Mouse (Mus musculus): Measurements from ENCODE around the gene Cers6. TPM values are rescaled to one million over a fixed set of nuclear protein-coding genes. Genes with fewer than 3 reads are reported as not detected.

The Cers6 gene
- polyA plus RNA-seq, 1 experiment from 2014 or later = 21.5 TPM

DNA sequence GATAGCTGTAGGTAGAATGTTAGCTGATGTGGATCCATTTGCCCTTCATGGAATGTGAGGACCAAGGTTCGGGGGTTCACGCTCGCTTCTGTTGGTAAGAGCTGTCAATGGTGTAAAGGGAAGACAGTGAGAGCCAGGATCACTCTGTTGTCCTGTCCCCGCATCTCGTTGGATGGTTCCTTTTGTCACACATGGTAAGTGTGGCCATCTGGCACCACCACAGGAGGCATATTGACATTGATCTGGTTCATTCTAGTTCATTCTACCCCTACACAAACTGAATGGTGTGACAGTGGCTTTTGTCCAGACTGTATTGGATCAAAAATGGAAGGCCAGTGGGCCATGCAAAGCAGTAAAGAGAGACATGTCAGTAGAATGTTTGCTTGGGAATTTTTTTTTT lies 142.8 kb downstream of the Cers6 start:
- H3K36me3 ChIP-seq (ENCODE audit: control insufficient read depth, insufficient read depth) = no peaks in the 10 kb centered on the region
- H3K4me3 ChIP-seq (ENCODE audit: low read depth, low read length) = no peak overlapping the region
- no peak for TF ChIP-seq CTCF (IDR thresholded peaks at IDR 0.05; ENCODE audit: low read depth)
- WGBS = 91% methylated on average over 5 of the region's 5 CpGs
- H3K27me3 ChIP-seq (replicated peaks; ENCODE audit: control insufficient read depth, insufficient read depth, low read length) = no peaks in the 10 kb centered on the region
- no peak overlapping the region for H3K9ac ChIP-seq (ENCODE audit: low read depth, low read length)
- H3K4me1 ChIP-seq (replicated peaks; ENCODE audit: control insufficient read depth, insufficient read depth, low read length) = no peaks in the 10 kb centered on the region
- H3K4me2 ChIP-seq (replicated peaks; ENCODE audit: low read depth) = no peak overlapping the region
- no peaks in the 10 kb centered on the region for H3K9me3 ChIP-seq (ENCODE audit: control insufficient read depth)
- ATAC-seq = no peak
- no peak overlapping the region for H3K27ac ChIP-seq (ENCODE audit: low read depth, low read length)

DNA sequence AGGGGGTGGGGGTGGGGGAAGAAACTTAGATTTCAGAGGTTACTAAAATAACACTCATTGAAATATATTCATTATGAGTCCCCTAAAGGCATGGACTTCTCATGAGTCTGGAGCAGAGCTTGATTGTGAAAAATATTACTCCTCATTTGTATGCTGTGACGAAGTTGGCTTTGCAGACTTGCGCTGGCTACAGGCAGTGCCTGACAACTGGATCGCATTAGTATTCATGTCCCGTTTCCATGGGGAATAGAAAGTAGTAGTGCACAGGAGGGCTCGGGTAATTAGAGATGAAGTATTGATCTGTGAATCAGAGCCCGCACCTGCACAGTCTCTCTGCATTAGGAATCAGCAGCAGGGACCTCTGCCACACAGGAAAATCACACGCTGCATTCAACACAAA lies 150.2 kb downstream of the Cers6 start:
- Histone ChIP-seq H3K4me1 (replicated peaks; ENCODE audit: control insufficient read depth, insufficient read depth, low read length) (no peaks in the 10 kb centered on the region), H3K9ac (ENCODE audit: low read depth, low read length) (no peak overlapping the region), H3K9me3 (ENCODE audit: control insufficient read depth) (no peaks in the 10 kb centered on the region), H3K36me3 (ENCODE audit: control insufficient read depth, insufficient read depth) (no peaks in the 10 kb centered on the region), H3K4me3 (ENCODE audit: low read depth, low read length) (no peak overlapping the region), H3K27me3 (replicated peaks; ENCODE audit: control insufficient read depth, insufficient read depth, low read length) (no peaks in the 10 kb centered on the region), H3K27ac (ENCODE audit: low read depth, low read length) (no peak overlapping the region), H3K4me2 (replicated peaks; ENCODE audit: low read depth) (no peak overlapping the region)
- 69% methylated on average over 7 of the region's 7 CpGs for WGBS
- no peak for ATAC-seq
- TF ChIP-seq CTCF (IDR thresholded peaks at IDR 0.05; ENCODE audit: low read depth) = no peak

DNA sequence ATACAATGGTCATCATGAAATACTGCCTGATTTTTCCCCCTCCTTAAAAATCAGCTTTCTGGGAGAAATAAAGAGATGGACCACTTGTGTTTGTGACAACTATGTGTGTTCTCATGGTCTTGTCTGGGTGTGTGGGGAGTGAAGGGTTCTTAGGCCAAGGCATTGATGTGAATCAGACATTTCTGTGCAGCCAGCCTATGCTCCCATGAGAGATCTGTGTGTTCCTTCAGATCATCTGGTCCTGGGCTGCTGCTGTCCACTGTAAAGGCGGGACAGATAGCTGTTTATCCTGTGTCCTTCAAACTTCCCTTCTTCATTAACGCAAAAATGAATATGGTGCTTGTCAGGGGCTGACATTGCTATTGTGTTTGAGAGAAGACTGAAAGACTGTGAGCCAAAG lies 150.6 kb downstream of the Cers6 start:
- Histone ChIP-seq H3K4me3 (ENCODE audit: low read depth, low read length) (no peak overlapping the region), H3K27ac (ENCODE audit: low read depth, low read length) (no peak overlapping the region), H3K27me3 (replicated peaks; ENCODE audit: control insufficient read depth, insufficient read depth, low read length) (no peaks in the 10 kb centered on the region), H3K9me3 (ENCODE audit: control insufficient read depth) (no peaks in the 10 kb centered on the region), H3K9ac (ENCODE audit: low read depth, low read length) (no peak overlapping the region), H3K4me2 (replicated peaks; ENCODE audit: low read depth) (no peak overlapping the region), H3K4me1 (replicated peaks; ENCODE audit: control insufficient read depth, insufficient read depth, low read length) (no peaks in the 10 kb centered on the region), H3K36me3 (ENCODE audit: control insufficient read depth, insufficient read depth) (no peaks in the 10 kb centered on the region)
- ATAC-seq = no peak
- TF ChIP-seq CTCF (IDR thresholded peaks at IDR 0.05; ENCODE audit: low read depth) = no peak
- WGBS = 79% methylated on average over 2 of the region's 2 CpGs

DNA sequence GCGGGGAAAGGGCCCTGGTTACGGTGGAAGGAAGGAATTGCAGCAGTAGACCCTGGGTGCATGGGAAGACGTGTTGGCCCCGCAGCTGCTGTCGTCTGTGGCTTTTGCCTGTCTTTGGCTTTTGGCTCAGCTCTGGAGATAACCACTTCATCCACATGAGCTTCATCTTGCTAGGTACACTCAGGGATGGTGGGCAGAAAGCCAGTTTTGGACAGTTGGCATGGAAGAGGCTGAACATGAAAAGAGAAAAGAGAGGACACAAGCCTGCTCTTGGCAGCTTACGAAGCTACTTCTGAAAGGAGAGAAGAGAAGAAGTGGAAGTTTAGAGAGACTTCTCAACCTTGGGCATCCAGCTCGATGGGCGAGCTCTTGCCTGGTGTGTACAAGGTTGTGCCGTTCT lies 153.0 kb downstream of the Cers6 start:
- no peaks in the 10 kb centered on the region for H3K27me3 ChIP-seq (replicated peaks; ENCODE audit: control insufficient read depth, insufficient read depth, low read length)
- ATAC-seq = no peak
- no peak overlapping the region for H3K27ac ChIP-seq (ENCODE audit: low read depth, low read length)
- no peaks in the 10 kb centered on the region for H3K4me1 ChIP-seq (replicated peaks; ENCODE audit: control insufficient read depth, insufficient read depth, low read length)
- no peak overlapping the region for H3K9ac ChIP-seq (ENCODE audit: low read depth, low read length)
- H3K36me3 ChIP-seq (ENCODE audit: control insufficient read depth, insufficient read depth) = no peaks in the 10 kb centered on the region
- no peaks in the 10 kb centered on the region for H3K9me3 ChIP-seq (ENCODE audit: control insufficient read depth)
- 94% methylated on average over 9 of the region's 9 CpGs for WGBS
- TF ChIP-seq CTCF (IDR thresholded peaks at IDR 0.05; ENCODE audit: low read depth) = no peak
- H3K4me2 ChIP-seq (replicated peaks; ENCODE audit: low read depth) = no peak overlapping the region
- H3K4me3 ChIP-seq (ENCODE audit: low read depth, low read length) = no peak overlapping the region

DNA sequence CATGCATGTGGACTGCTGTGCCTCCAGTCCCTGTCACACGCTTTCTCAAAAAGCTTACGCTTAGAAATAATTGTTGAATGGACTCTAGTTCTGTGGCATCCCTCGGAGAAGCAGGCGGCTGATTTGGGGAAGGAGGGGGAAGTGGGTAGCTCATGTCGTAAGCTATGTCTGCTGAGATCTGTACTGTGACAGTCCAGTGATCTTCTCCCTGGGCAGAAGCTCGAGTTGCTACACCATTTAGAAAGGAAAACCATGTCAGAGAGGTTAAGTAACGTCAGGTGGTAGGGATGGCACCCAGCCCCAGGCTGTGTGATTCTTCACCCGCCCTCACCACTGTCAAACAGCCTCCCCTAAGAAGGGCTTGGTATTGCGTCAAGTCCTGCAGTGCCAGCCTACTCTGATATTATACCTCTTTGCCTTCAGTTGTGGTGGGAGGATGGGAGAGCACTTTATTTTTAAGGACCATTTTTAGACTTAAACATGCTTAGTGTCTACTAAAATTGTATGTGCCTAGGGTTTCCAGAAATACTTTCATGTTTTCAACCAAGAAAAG lies 154.0 kb downstream of the Cers6 start:
- WGBS = 83% methylated on average over 9 of the region's 9 CpGs
- H3K4me2 ChIP-seq (replicated peaks; ENCODE audit: low read depth) = no peak overlapping the region
- H3K4me3 ChIP-seq (ENCODE audit: low read depth, low read length) = no peak overlapping the region
- H3K9me3 ChIP-seq (ENCODE audit: control insufficient read depth) = no peaks in the 10 kb centered on the region
- H3K27me3 ChIP-seq (replicated peaks; ENCODE audit: control insufficient read depth, insufficient read depth, low read length) = no peaks in the 10 kb centered on the region
- no peaks in the 10 kb centered on the region for H3K36me3 ChIP-seq (ENCODE audit: control insufficient read depth, insufficient read depth)
- no peak for ATAC-seq
- no peaks in the 10 kb centered on the region for H3K4me1 ChIP-seq (replicated peaks; ENCODE audit: control insufficient read depth, insufficient read depth, low read length)
- no peak overlapping the region for H3K27ac ChIP-seq (ENCODE audit: low read depth, low read length)
- TF ChIP-seq CTCF (IDR thresholded peaks at IDR 0.05; ENCODE audit: low read depth) = no peak
- H3K9ac ChIP-seq (ENCODE audit: low read depth, low read length) = no peak overlapping the region

DNA sequence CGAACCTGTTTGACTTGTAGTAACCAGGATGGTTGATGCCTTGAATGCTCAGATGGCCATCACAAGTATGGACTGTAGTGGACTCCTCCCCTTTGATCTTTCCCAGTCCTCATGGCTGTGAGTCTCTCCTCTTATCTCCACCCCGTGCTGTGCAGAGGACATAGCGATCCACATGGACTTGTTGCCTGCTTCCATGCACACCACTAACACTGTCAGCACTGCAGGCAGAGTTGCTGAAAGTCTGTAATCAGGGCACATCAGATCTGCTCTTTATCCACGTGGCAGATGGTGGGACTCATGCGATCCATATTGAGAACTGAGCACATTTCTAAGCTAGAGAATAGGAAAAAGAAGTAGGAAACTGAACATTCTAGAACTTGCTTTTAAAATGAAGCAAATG lies 154.6 kb downstream of the Cers6 start:
- no peak overlapping the region for H3K9ac ChIP-seq (ENCODE audit: low read depth, low read length)
- ATAC-seq = no peak
- H3K27ac ChIP-seq (ENCODE audit: low read depth, low read length) = no peak overlapping the region
- H3K9me3 ChIP-seq (ENCODE audit: control insufficient read depth) = no peaks in the 10 kb centered on the region
- no peaks in the 10 kb centered on the region for H3K4me1 ChIP-seq (replicated peaks; ENCODE audit: control insufficient read depth, insufficient read depth, low read length)
- TF ChIP-seq CTCF (IDR thresholded peaks at IDR 0.05; ENCODE audit: low read depth) = no peak
- H3K27me3 ChIP-seq (replicated peaks; ENCODE audit: control insufficient read depth, insufficient read depth, low read length) = no peaks in the 10 kb centered on the region
- H3K4me3 ChIP-seq (ENCODE audit: low read depth, low read length) = no peak overlapping the region
- 71% methylated on average over 5 of the region's 5 CpGs for WGBS
- H3K36me3 ChIP-seq (ENCODE audit: control insufficient read depth, insufficient read depth) = no peaks in the 10 kb centered on the region
- no peak overlapping the region for H3K4me2 ChIP-seq (replicated peaks; ENCODE audit: low read depth)

DNA sequence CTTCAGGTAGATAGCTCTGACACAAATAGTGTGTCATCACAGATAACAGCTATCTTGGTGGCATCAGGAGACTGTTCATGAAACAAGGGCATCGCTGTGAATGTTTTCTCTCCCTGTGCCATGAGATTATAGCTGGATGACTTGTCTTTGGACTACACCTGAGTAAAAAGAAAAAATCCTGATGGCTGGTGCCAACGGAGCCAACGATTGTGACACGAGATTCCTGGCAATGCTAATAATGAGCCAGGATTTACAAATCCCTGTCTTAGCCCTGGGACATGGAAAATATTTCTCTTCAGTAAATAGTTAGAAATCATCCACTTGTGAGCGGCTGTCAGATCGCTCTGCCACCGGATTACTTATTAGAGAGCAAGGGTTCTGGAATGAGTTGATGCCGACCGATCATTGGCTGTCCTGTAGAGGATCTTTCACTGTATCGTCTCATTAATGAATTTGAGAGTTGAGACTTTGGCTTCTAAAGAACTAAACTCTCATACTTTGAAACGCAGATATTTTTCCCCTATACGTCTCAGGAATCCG lies 157.9 kb downstream of the Cers6 start:
- no peak overlapping the region for H3K4me3 ChIP-seq (ENCODE audit: low read depth, low read length)
- H3K9ac ChIP-seq (ENCODE audit: low read depth, low read length) = no peak overlapping the region
- no peaks in the 10 kb centered on the region for H3K36me3 ChIP-seq (ENCODE audit: control insufficient read depth, insufficient read depth)
- no peak for ATAC-seq
- no peaks in the 10 kb centered on the region for H3K9me3 ChIP-seq (ENCODE audit: control insufficient read depth)
- 78% methylated on average over 13 of the region's 13 CpGs for WGBS
- no peak for TF ChIP-seq CTCF (IDR thresholded peaks at IDR 0.05; ENCODE audit: low read depth)
- H3K4me2 ChIP-seq (replicated peaks; ENCODE audit: low read depth) = no peak overlapping the region
- H3K4me1 ChIP-seq (replicated peaks; ENCODE audit: control insufficient read depth, insufficient read depth, low read length) = no peaks in the 10 kb centered on the region
- H3K27ac ChIP-seq (ENCODE audit: low read depth, low read length) = no peak overlapping the region
- no peaks in the 10 kb centered on the region for H3K27me3 ChIP-seq (replicated peaks; ENCODE audit: control insufficient read depth, insufficient read depth, low read length)
